Mouse (Mus musculus) adrenal gland, adult 18-20 months (tissue): ENCODE measurements around the gene Gprc5c. TPM values are rescaled to one million over a fixed set of nuclear protein-coding genes. Genes with fewer than 3 reads are reported as not detected.

Experiments
- DNase-seq, 2 experiments: peaks; one replicate each; pipeline ENCODE4 v3.0.0; 2021 to 2022; ENCODE audit warnings: low spot score in 2 of 2
- long read RNA-seq, 2 experiments: library from polyadenylated mRNA; stranded (forward); transcript quantifications; one replicate each; pipeline ENCODE4 v2.0.0; 2021
- total RNA-seq, 2 experiments: library from RNA; stranded (reverse); gene quantifications; 1 replicate in 1 of 2; 2 replicates in 1 of 2; pipeline ENCODE4 v1.2.3; 2021

The Gprc5c gene
- 1 to 10 TPM; 2.5 to 4.6 TPM for total RNA-seq
- long read RNA-seq, experiment 1, partial matches to known transcripts, result 0 of 3 reads
- long read RNA-seq, experiment 1, other reads (novel, unspliced or antisense), result 2 of 3 reads
- long read RNA-seq, experiment 2, partial matches to known transcripts, result 5 of 9 reads
- long read RNA-seq, experiment 2, other reads (novel, unspliced or antisense), result 1 of 9 reads

DNA sequence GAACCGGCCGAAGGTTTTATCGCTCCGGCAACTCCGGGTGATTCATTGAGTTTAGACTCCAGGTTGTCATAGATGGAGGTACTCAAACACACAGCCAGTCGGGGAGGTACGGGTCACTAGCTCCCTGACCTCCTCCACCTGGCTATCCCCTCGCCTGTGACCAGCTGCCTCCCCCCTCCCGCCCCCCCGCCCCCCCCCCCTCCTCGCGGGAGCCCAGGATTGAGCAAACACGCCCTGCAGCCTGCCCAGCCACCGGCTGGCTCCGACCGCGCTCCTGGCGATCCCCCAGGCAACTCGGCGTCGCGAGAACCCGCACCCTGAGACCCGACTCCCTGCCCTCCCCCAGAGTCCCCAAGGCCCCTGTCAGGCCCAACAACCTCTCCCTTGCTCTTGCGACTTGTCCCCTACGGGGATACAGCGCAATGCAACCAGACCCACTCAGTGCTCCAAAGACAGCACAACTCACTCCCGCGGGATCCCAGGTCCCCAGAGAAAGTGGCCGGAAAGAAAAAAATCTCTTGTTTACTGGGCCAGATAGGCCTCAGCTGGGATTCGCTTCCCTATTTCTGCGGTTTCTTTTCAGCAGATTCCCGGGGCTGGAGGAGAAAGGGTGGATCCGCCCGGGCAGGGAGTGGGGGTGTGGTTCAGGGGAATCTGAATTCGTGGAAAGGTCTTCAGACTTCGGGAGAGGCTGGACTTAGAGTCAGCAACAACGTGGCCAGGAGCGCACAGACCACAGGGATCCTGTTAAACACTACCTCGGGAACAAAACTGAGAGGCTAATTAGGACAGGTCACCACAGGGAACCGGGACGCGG, at the start of gene Gprc5c:
Gprc5c (plus strand) TSS at position 701 of the 817 bp plus-strand sequence.
- no peak for DNase-seq

DNA sequence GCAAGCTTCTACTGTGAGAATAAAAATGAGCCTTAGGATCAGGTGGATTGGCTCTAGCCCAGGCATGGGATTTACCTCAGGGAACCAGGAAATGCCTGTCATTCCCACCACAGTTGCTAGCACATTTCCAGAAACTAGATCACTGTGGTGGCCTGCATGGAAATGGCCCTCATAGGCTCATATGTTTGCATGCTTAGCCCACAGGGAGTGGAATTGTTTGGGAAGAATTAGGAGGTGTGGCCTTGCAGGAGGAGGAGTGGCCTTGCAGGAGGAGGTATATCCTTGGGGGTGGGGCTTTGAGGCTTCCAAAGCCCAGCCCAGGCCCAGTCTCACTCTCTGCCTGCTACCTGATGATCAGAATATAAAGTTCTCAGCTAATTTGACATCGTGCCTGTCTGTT, 49.0 kb upstream of the Gprc5c start:
- no peak for DNase-seq

DNA sequence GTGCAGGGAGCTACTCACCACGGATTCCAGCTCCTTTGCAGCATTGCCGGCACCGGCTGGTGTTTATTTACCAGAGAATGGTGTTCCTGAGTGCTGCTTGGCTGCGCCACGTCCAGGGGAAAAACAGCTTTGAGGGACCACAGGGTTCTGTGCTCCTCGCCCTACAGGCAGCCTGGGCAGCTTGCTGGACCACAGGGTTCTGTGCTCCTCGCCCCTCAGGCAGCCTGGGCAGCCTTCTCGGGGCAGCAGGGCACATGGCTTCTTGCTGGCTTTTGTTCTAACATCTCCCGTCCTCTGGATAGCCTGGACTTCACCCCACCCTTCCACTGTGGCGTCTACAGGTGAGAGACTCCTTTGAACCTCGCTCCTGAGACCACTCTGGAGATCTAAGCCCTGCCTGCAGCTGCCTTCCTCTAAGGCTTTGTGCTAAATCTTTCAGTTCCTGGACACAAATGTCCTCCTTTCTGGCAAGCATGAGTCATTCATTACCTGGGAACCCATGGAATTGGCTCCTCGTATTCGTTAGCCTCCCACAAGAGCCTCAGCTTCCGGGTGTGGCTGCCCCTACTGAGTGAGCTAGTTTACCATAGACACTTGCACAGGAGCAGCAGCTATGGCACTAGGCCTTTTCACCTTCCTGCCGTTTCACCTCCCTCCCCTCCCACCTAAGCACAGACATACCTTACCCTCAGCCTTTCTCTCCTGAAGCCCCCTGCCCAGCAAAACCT, 48.2 kb upstream of the Gprc5c start:
- DNase-seq, result no peak

DNA sequence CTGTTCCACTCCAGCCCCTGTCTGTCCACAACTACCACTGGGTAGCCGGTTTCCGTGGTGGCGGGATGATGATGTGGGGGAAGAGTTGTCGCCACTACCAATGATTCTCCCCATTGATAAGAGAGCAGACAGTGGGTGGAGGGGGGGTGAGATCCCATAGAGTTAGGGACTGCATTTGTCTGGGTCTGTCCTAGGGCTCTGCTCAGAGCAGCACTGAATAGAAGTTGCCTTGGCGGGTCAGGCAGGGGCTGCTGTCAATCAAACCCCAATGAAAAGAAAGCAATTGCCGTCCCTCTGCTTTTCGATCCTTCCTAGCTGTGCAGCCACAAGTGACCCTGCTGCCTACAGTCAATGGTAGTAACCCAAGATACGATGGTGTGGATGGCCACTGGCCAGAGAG, 47.0 kb upstream of the Gprc5c start:
- DNase-seq, result no peak

DNA sequence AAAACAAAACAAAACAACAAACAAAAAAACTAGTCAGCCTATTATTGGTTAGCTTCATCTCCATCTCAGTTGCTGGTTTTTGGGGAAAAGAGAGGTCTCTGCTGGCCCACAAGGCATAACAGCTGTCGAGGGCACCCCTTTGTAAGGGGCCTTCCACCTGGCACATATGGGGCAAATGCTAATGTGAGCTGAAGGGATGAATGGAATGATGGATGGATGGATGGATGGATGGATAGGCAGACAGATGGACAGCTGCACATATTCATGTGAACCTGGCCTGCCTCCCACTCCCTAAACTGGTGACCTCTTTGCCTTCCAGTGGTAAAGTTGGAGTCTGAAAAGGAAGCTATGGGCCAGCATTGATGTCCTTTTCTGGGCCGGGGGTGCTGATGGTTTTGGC, 43.9 kb upstream of the Gprc5c start:
- no peak for DNase-seq

DNA sequence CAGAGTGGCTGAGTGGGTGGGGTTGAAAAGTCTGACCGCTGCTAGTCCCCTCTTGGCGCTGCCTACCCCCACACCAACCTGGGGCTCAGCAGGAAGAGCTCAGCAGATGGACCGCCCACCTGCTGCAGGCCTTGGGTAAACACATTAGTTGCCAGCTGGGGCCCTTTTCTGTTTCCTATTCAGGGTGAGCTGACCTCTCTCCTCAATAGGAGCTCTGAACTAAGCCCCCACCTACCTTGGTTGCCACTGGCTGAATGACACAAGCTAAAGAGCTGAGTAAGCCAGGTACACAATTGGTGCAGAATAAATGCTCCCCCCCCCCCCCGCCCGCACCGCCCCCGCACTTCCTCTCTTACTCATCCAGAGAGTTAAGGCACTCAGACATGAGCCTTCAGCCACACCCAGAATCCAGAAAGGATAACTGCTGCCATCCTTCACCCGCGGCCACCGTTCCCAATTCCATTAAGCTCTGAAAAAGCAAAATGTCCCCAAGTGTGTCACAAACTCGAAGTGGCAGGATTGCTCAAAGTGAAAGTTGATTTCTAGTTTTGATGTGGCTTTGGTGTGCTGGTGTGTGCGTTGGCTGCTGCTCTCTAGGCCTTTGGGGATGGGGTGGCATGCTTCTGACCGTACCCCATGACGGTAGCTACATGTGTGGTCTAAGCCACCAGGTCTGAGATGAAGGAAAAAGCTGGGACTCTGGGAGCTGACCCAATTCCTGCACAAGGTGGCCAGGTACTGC, 43.1 kb upstream of the Gprc5c start:
- DNase-seq, result no peak

DNA sequence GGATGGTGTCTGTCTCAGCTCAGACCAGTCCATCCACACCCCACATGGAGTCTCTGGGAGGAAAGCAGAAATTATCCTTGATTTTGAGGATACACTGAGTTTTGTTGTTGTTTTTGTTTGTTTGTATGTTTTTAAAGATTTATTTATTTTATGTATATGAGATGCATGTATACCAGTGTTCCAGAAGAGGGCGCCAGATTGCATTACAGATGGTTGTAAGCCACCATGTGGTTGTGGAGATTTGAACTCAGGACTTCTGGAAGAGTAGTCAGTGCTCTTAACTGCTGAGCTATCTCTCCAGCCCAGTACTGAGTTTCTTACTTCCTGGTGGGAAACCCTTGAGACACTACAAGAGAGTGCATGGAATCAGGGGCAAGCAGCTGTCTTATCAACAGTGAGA, 41.6 kb upstream of the Gprc5c start:
- DNase-seq, result no peak

DNA sequence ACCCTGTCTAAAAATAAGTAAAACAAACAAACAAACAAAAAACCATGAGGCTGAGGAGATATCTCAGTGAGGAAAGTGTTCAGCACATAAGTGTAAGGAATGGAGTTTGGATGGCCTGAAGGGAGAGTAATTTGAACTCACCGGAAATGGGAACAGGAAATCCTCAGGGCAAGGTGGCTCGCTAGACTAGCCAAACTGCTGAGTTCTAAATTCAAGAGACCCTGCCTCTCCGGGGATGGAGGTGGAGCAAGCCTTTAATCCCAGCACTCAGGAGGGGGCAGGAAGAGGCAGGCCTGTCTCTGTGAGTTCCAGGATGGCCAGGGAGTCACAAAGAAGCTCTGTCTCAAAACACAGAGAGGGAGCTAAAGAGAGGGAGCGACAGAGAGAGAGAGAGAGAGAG, 40.6 kb upstream of the Gprc5c start:
- no peak for DNase-seq

DNA sequence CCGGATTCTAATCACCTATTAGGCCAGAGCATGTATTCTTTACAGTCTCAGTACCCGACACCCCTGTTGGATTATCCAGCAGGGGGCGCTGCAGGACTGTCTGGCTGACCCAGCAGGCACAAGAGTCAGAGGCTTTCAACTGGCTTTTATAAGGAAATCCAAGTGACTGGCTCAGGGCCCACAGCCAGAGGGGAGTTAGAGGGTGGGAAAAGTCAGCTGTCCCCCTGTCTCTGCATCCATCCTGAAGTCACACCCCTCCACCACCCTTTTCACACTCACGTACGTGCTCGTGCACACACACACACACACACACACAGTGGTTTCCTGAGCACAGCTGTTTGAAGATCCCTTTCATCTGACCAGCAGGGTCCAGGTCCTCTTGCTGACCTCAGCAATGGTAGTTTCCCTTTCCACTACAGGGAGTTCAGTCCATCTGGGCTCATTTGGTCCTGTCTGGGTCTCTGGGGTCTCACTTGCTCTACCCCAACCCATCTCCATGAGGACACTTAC, 38.2 kb upstream of the Gprc5c start:
- DNase-seq, result peak; percentile 96

DNA sequence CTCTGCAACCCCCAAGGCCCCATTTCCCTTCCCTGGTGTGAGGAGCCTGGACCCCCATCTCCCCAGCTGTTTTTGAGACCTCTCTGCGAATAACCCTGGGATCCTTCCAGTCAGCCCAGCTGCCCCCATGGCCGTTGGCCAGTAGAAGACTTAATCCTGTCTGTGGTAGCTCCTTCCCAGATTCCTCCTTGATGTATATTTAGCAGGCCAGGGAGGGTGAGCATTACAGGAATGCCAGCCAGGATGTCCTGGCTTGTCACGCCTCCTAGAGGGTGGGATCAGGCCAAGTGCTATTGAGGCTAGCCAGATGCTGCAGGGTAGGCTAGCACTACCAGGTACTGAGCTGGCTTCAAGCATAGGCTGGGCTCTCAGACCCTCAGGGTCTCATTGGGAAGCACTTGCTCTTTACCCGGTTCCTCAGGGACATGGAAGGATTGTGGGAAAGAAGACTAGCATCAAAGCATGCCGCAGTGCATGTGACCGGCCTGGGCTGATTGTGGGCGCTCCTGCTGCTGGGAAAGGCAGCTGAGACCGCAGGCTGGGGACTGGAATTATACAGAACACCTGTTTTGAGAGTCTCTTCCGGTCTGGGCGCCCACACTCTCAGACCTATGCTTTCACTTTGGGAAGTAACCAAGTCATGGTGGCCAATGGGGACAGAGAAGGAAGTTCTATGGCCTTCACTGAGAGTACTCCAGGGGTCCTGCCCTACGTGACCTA, 35.9 kb upstream of the Gprc5c start:
- no peak for DNase-seq

DNA sequence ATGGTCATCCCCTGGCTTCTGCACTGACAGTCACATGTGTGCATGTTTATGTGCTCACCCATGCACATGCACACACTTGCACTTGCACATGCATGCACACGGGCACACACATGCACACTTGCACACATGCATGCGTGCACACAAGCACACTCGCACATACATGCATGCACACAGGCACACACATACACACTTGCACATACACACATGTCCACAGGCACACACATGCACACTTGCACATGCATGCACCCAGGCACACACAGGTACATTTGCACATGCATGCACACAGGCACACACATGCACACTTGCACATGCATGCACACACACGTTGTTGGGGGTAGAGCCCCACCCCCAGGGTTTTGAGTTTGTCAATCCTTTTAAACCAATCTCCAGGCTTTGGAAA, 34.0 kb upstream of the Gprc5c start:
- DNase-seq, result no peak

DNA sequence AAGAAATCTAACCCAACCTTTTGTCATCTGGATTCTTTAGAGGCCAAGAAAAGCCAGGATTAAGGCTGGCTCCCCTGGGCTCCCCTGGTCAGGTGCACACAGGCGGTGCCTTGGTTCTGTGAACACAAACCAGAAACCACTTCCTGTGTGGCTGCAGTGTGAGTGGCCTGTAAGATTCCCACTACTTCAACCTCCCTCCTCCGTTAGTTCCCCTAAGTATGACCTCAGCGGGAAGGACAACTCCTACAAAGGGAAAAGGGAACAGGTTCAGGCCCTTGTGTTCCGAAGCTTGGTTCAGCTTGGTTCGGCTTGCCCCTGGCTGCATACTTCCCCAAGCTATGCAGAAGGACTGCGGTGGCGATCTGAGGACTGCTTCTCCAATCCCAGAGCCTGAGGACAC, 32.8 kb upstream of the Gprc5c start:
- DNase-seq, result no peak

DNA sequence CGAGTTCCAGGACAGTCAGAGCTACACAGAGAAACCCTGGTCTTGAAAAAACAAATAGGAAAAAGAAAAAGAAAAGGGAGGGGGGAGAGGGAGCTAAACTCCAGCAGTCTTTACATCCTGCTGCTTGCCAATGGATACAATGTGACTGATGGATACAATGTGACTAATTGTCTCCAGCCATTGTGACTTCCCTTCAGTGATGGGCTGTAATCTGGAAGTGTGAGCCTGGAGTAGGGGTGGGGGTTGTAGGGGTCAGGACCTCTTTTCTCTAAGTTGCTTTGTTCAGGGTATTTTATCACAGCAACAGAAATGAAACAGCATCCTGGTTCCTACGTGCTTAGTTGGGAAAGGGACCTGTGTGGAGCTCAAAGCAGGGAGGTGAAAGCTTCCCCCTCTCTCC, 31.8 kb upstream of the Gprc5c start:
- no peak for DNase-seq

DNA sequence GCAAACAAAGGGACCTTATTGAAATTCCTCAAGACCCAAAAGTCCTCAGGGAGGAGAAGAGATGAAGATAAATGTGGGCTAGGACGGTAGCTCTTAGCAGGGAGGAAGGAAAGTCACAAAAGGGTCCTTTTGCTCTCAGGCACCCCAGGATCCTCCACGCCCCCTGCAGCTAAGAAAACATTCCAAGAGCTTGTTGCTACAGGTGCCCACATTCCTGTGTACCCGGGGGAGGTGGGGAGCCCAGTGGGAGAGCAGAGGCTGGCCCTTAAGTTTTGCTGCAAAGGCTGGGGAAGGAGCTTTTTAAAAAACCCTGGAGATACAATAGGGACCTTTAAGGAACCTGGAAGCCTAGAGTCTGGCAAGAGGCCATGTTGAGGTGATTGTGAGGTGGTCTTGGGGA, 30.5 kb upstream of the Gprc5c start:
- no peak for DNase-seq

DNA sequence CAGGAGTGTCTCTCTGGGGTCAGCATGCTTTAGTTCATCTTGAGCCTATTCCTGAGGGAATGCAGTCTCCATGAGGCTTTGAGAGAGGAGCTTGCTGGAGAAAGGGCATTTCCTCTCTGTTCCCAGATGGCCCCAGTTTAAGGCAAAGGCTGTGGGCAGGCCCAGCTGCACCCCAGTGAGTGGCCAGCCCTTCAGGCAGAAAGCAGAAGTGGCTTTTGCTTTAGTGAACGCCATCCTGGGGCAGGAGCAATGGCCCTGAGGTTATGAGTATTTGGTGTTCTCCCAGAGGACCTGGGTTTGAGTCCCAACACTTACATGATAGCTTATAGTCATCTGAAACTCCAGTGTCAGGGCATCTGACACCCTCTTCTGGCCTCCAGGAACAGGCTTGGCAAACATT, 29.6 kb upstream of the Gprc5c start:
- DNase-seq, result no peak

DNA sequence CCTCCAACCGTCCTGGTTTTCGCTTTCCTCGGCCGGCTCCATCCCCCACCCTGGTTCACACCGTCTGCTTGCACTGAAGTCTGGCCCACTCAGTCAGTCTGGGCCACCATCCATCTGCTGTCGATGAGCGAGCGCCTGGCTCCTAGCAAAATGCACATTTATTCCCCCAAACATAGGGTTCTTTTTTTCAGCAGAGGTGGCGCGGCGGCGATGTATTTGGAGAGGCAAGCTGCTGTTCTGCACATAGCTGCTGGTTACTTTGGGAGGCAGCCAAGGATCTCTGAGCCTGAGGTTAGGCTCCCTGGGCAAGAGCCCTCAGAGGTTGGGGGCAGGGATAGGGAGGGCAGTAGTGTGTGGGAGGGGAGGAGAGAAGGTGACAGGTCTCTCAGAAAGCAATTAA, 28.2 kb upstream of the Gprc5c start:
- no peak for DNase-seq

DNA sequence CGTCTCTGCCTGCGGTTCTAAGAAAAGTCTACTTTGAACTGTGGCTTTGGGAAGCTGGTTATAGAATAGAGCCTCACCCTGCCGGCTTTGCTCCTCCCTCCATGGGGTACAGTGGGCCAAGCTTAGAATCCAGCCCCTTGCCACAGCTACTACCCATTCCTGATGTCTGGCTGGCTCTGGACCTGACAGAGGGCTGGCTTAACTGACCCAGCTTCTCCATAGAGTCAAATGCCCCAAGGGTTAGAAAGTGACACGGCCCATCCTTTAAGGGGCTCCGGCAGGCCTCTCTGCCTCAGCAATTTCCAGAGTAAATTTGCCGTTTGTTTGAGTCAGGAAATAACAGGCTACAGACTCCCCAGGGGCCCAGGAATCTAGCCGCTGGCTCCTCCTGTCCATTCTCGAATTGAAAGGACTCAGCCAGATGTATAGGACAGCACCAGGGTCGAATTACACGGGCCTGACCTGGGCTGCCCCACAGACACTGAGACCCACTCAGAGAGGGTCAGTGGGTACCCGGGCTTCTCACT, 27.7 kb upstream of the Gprc5c start:
- DNase-seq, result no peak

DNA sequence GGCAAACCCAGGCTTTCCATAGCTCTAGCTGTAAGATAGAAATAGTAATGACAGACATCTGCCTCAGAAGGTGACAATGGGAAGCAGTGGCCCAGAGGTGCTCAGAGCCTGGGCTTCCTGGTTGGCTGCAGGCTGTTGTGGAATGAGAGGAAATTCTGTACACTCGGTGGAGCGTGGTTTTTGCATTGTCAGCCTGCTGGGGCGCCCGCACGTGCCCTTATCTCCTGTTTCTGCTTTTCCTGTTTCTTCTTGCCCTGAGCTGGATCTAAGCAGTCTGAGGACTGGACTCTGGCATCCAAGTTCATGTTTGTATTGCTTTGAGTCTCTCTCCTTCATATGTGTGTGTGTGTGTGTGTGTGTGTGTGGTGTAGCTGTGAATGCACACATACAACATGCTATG, 24.3 kb upstream of the Gprc5c start:
- no peak for DNase-seq

DNA sequence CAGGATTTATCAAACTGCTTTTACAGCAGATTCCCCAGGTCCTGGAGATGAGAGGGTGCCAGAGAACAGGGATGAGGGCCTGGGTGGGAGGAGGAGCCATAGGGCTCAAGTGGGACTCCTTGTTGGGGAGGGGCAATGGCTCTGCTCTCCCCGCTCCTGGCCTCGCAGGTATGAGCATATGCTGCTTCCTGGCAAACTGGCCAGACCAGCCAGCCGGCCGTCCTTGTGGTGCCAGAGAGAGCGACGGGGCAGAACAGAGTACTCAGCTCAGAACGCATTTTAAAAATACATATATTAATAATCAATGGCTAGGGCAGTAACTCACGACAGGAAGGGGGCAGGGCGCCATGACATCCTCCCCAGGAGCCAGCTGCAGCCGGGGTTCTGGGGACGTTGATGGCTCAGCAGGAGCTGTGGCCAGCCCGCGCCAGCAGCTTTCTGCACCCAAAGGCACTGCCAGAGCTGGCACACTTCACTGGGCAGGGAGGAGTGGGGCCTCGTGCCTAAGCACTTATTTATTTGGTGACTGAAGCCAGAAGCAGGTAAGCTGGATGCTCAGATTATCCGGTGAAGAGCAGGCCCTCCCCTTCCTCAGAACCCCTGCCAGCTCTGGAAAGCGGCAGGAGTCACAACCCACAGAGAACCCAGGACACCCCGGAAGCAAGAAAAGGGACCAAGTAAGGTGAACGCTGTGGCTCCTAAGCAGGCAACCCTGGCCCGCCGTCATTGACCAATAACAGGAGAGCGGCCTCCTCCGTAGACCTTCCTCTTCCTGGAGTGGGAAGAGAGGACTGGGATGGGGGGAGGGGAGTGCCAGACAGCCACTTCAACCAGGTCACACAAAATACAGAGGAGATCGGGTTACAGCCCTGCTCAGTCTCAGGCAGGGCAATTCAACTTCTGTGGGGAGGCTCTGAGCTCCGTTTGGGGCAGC, 21.2 kb upstream of the Gprc5c start:
- DNase-seq, result peak in 1 of 2 experiments; percentile 8
